Mouse (Mus musculus): ENCODE results near the gene Sh3pxd2a. TPM values are rescaled to one million over a fixed set of nuclear protein-coding genes. Genes with fewer than 3 reads are reported as not detected.

Gene Sh3pxd2a
- polyA plus RNA-seq, 1 experiment from 2014 or later, result 4.1 TPM

DNA sequence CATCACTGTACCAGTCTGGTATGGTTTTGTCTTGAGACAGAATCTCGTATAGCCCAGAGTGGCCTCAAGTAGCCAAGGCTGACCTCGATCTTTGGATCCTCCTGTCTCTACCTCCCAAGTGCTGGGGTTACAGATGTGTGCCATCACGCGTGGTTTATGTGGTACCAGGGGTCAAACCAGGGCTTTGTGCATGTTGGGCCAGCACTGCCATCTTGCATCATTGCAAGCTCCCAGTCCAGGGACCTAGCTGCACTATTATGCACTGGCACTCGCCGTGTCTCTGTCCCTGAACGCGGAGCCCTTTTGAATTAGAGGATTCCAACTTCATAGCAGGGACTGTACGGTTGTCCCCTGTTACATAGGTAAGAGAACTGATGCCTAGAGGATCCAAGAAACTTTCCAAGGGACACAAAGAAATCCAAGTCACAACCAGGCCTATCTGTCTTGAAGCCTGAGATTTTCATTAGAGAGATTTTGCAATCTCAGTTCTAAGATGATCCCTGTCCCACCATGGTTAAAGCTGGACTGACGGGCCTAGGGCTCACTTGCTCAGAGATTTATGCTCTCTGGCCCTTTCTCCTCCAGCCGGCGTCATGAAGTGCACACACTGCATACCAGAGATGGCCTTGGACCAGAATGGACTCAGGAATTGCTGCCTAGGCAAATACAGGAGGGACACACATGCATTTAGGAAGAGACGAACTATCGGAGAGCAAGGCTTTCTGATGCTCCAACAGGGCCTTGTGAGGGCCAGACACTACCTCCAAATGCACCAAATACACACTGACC lies 157.9 kb downstream of the Sh3pxd2a start:
- ATAC-seq (ENCODE audit: low FRiP score) (no peak), DNase-seq (ENCODE audit: low spot score, missing footprints) (no peak)
- Histone ChIP-seq H3K4me3 (ENCODE audit: low read depth, low read length) (no peak overlapping the region), H3K4me2 (no peak overlapping the region), H3K27ac (ENCODE audit: low read depth, low read length) (no peak overlapping the region), H3K36me3 (ENCODE audit: control insufficient read depth, insufficient read depth, low read length) (no peaks in the 10 kb centered on the region), H3K27me3 (ENCODE audit: control insufficient read depth, insufficient read depth, low read length) (no peaks in the 10 kb centered on the region), H3K9ac (ENCODE audit: low read length) (no peak overlapping the region), H3K4me1 (ENCODE audit: control insufficient read depth, insufficient read depth, low read length) (peaks cover 13% of the 10 kb centered on the region), H3K9me3 (ENCODE audit: control insufficient read depth, low read length) (no peaks in the 10 kb centered on the region)
- 92% methylated on average over 14 of the region's 14 CpGs for WGBS

DNA sequence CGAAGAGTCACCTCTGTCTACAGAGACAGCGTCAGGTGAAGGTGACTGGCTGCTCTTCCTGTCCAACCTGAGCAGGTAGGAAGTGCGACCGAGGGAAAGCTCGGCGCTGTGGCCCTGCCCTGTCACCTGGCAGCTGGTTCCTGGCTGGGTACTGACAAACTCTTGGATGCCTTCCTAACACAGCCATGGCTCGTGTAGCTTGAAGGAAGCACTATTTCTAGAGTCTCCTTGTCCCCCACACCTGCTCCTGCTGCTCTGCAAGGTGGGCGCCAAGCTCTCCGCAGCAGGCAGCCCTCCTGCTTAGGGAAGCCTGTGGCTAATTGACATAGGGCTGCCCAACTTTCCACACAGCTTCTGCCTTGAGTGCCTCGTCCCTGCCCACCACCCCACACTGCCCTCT lies 158.8 kb downstream of the Sh3pxd2a start:
- DNase-seq (ENCODE audit: low spot score, missing footprints) (no peak), ATAC-seq (ENCODE audit: low FRiP score) (no peak)
- H3K9ac ChIP-seq (ENCODE audit: low read length), result no peak overlapping the region
- no peak overlapping the region for H3K4me3 ChIP-seq (ENCODE audit: low read depth, low read length)
- H3K36me3 ChIP-seq (ENCODE audit: control insufficient read depth, insufficient read depth, low read length), result no peaks in the 10 kb centered on the region
- no peak overlapping the region for H3K27ac ChIP-seq (ENCODE audit: low read depth, low read length)
- no peak overlapping the region for H3K4me2 ChIP-seq
- peaks cover 20% of the 10 kb centered on the region for H3K4me1 ChIP-seq (ENCODE audit: control insufficient read depth, insufficient read depth, low read length)
- H3K9me3 ChIP-seq (ENCODE audit: control insufficient read depth, low read length), result no peaks in the 10 kb centered on the region
- H3K27me3 ChIP-seq (ENCODE audit: control insufficient read depth, insufficient read depth, low read length), result no peaks in the 10 kb centered on the region
- WGBS, result 95% methylated on average over 10 of the region's 10 CpGs

GRCm38 (mm10) chr19:47304170-47304745 lies 159.9 kb downstream of the Sh3pxd2a start:
- Histone ChIP-seq H3K36me3 (ENCODE audit: control insufficient read depth, insufficient read depth, low read length) (no peaks in the 10 kb centered on the region), H3K9ac (ENCODE audit: low read length) (no peak overlapping the region), H3K4me3 (ENCODE audit: low read depth, low read length) (no peak overlapping the region), H3K4me2 (no peak overlapping the region), H3K9me3 (ENCODE audit: control insufficient read depth, low read length) (no peaks in the 10 kb centered on the region), H3K27me3 (ENCODE audit: control insufficient read depth, insufficient read depth, low read length) (no peaks in the 10 kb centered on the region), H3K27ac (ENCODE audit: low read depth, low read length) (no peak overlapping the region), H3K4me1 (ENCODE audit: control insufficient read depth, insufficient read depth, low read length) (peaks cover 20% of the 10 kb centered on the region)
- ATAC-seq (ENCODE audit: low FRiP score) (no peak), DNase-seq (ENCODE audit: low spot score, missing footprints) (no peak)
- WGBS, result 89% methylated on average over 5 of the region's 5 CpGs

- no peak overlapping the region for H3K9ac ChIP-seq (ENCODE audit: low read length)
- no peaks in the 10 kb centered on the region for H3K27me3 ChIP-seq (ENCODE audit: control insufficient read depth, insufficient read depth, low read length)
- H3K36me3 ChIP-seq (ENCODE audit: control insufficient read depth, insufficient read depth, low read length), result no peaks in the 10 kb centered on the region
- no peaks in the 10 kb centered on the region for H3K9me3 ChIP-seq (ENCODE audit: control insufficient read depth, low read length)
- H3K27ac ChIP-seq (ENCODE audit: low read depth, low read length), result no peak overlapping the region
- WGBS, result 85% methylated on average over 10 of the region's 10 CpGs
- no peak overlapping the region for H3K4me2 ChIP-seq
- H3K4me3 ChIP-seq (ENCODE audit: low read depth, low read length), result no peak overlapping the region
- H3K4me1 ChIP-seq (ENCODE audit: control insufficient read depth, insufficient read depth, low read length), result peaks cover 20% of the 10 kb centered on the region
- no peak for DNase-seq (ENCODE audit: low spot score, missing footprints)
- ATAC-seq (ENCODE audit: low FRiP score), result no peak
These were observed 161.1 kb downstream of the Sh3pxd2a start for GRCm38 (mm10) chr19:47303128-47303527.

GRCm38 (mm10) chr19:47302191-47302852 lies 161.9 kb downstream of the Sh3pxd2a start:
- H3K4me3 ChIP-seq (ENCODE audit: low read depth, low read length), result no peak overlapping the region
- ATAC-seq (ENCODE audit: low FRiP score) (peak; percentile 26), DNase-seq (ENCODE audit: low spot score, missing footprints) (peak; percentile 92)
- no peaks in the 10 kb centered on the region for H3K27me3 ChIP-seq (ENCODE audit: control insufficient read depth, insufficient read depth, low read length)
- H3K36me3 ChIP-seq (ENCODE audit: control insufficient read depth, insufficient read depth, low read length), result no peaks in the 10 kb centered on the region
- 50% methylated on average over 21 of the region's 21 CpGs for WGBS
- peaks cover 20% of the 10 kb centered on the region for H3K4me1 ChIP-seq (ENCODE audit: control insufficient read depth, insufficient read depth, low read length)
- peak overlapping the region; percentile 39; the same call in 1 of the 2 replicates for H3K9ac ChIP-seq (ENCODE audit: low read length)
- peak overlapping the region; percentile 58 for H3K27ac ChIP-seq (ENCODE audit: low read depth, low read length)
- no peak overlapping the region; the same call in 1 of the 2 replicates for H3K4me2 ChIP-seq
- H3K9me3 ChIP-seq (ENCODE audit: control insufficient read depth, low read length), result no peaks in the 10 kb centered on the region

- 9% methylated on average over 19 of the region's 19 CpGs for WGBS
- Histone ChIP-seq H3K4me1 (ENCODE audit: control insufficient read depth, insufficient read depth, low read length) (peaks cover 20% of the 10 kb centered on the region), H3K9ac (ENCODE audit: low read length) (peak overlapping the region; percentile 39), H3K9me3 (ENCODE audit: control insufficient read depth, low read length) (no peaks in the 10 kb centered on the region), H3K27ac (ENCODE audit: low read depth, low read length) (peak overlapping the region; percentile 58), H3K4me3 (ENCODE audit: low read depth, low read length) (no peak overlapping the region), H3K4me2 (peak overlapping the region; percentile 14), H3K27me3 (ENCODE audit: control insufficient read depth, insufficient read depth, low read length) (no peaks in the 10 kb centered on the region), H3K36me3 (ENCODE audit: control insufficient read depth, insufficient read depth, low read length) (no peaks in the 10 kb centered on the region)
- peak; percentile 97 for DNase-seq (ENCODE audit: low spot score, missing footprints)
- ATAC-seq (ENCODE audit: low FRiP score), result peak; percentile 89
These were observed 162.7 kb downstream of the Sh3pxd2a start for GRCm38 (mm10) chr19:47301303-47302190.

DNA sequence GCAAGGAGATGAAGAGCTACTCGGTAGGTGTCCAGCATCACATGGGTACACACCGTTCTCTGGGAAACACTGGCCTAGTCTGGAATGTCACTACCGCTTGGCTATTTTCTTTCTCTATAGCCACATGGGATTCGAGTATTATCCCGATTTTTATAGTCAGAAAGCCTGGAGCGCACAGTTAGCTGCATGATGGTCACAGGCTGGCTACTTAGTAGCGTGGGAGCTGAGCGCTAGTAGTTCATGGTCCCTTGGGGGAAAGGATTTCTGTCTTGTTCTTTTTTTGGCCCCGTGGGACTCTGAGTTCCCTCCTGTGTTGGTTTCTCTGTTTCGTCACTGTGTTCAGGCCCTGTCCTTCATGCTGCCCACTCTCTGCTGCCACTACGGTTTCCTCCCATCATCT lies 166.1 kb downstream of the Sh3pxd2a start:
- ATAC-seq (ENCODE audit: low FRiP score) (no peak), DNase-seq (ENCODE audit: low spot score, missing footprints) (no peak)
- Histone ChIP-seq H3K36me3 (ENCODE audit: control insufficient read depth, insufficient read depth, low read length) (no peaks in the 10 kb centered on the region), H3K4me2 (no peak overlapping the region), H3K4me1 (ENCODE audit: control insufficient read depth, insufficient read depth, low read length) (peaks cover 20% of the 10 kb centered on the region), H3K4me3 (ENCODE audit: low read depth, low read length) (no peak overlapping the region), H3K27me3 (ENCODE audit: control insufficient read depth, insufficient read depth, low read length) (no peaks in the 10 kb centered on the region), H3K9me3 (ENCODE audit: control insufficient read depth, low read length) (no peaks in the 10 kb centered on the region), H3K27ac (ENCODE audit: low read depth, low read length) (no peak overlapping the region), H3K9ac (ENCODE audit: low read length) (no peak overlapping the region)
- 76% methylated on average over 11 of the region's 11 CpGs for WGBS

GRCm38 (mm10) chr19:47292451-47292951 lies 171.7 kb downstream of the Sh3pxd2a start:
- H3K27me3 ChIP-seq (ENCODE audit: control insufficient read depth, insufficient read depth, low read length), result no peaks in the 10 kb centered on the region
- peaks cover 17% of the 10 kb centered on the region for H3K4me1 ChIP-seq (ENCODE audit: control insufficient read depth, insufficient read depth, low read length)
- H3K27ac ChIP-seq (ENCODE audit: low read depth, low read length), result no peak overlapping the region
- no peak for ATAC-seq (ENCODE audit: low FRiP score)
- DNase-seq (ENCODE audit: low spot score, missing footprints), result no peak
- H3K9ac ChIP-seq (ENCODE audit: low read length), result no peak overlapping the region
- H3K4me2 ChIP-seq, result no peak overlapping the region
- 44% methylated on average over 7 of the region's 7 CpGs for WGBS
- H3K9me3 ChIP-seq (ENCODE audit: control insufficient read depth, low read length), result no peaks in the 10 kb centered on the region
- H3K4me3 ChIP-seq (ENCODE audit: low read depth, low read length), result no peak overlapping the region
- H3K36me3 ChIP-seq (ENCODE audit: control insufficient read depth, insufficient read depth, low read length), result no peaks in the 10 kb centered on the region
